Mouse (Mus musculus): ENCODE measurements around the gene Cdk19. TPM values are rescaled to one million over a fixed set of nuclear protein-coding genes. Genes with fewer than 3 reads are reported as not detected.

Cdk19 gene
- total and polyA plus RNA-seq, 3 experiments: 3.3 to 4.7 (median 4.0) TPM

GRCm38 (mm10) chr10:40450171-40450570 is 110.8 kb downstream of the Cdk19 start:
- no peaks in the 10 kb centered on the region; the same call in 1 of the 2 replicates for H3K79me2 ChIP-seq (replicated peaks; ENCODE audit: control insufficient read depth, extremely low read depth, insufficient read depth, poor library complexity, severe bottlenecking)
- no peaks in the 10 kb centered on the region for H3K27me3 ChIP-seq (replicated peaks)
- DNase-seq (ENCODE audit: extremely low read depth): no peak
- no peak overlapping the region for H3K4me3 ChIP-seq (replicated peaks in 1 of 3; ENCODE audit: low read depth in 2 of 3, low read length in 2 of 3, poor library complexity in 1 of 3)
- H3K27ac ChIP-seq (ENCODE audit: insufficient read depth, low read depth): no peak overlapping the region
- TF ChIP-seq MAFK (IDR thresholded peaks at IDR 0.05; ENCODE audit: insufficient replicate concordance, low read length) (no peak), E2F4 (IDR thresholded peaks at IDR 0.05; ENCODE audit: insufficient replicate concordance, low read depth, low read length) (no peak), IRF4 (IDR thresholded peaks at IDR 0.05; ENCODE audit: low read depth, low read length) (no peak), ETS1 (conservative IDR thresholded peaks at IDR 0.05; ENCODE audit: low read depth, low read length) (no peak), POLR2A (IDR thresholded peaks at IDR 0.05; ENCODE audit: low read depth, low read length) (no peak), JUND (conservative IDR thresholded peaks at IDR 0.05; ENCODE audit: low read depth, low read length) (no peak)
- in situ Hi-C loops (cut with MboI; ENCODE audit: low pct_ligation_motif_present, low pct_unique_long_range_greater_than_20kb, low sequenced_read_pairs): no loop called here
- no peak overlapping the region for H3K4me2 ChIP-seq (ENCODE audit: insufficient read depth, low read depth, poor library complexity, severe bottlenecking)
- H3K4me1 ChIP-seq (ENCODE audit: control insufficient read depth in 1 of 2, insufficient read depth in 2 of 2): peaks cover 0 to 15% of the 10 kb centered on the region in 2 experiments; a peak in 2 of 4 replicates
- no peak overlapping the region for H3K9ac ChIP-seq (ENCODE audit: insufficient read depth, low read depth)
- H3K9me3 ChIP-seq (replicated peaks; ENCODE audit: low read length): no peaks in the 10 kb centered on the region
- dilution Hi-C loops (cut with MboI; ENCODE audit: extremely low pct_ligation_motif_present, extremely low pct_unique_long_range_greater_than_20kb, low sequenced_read_pairs): no loop called here
- H3K36me3 ChIP-seq (replicated peaks in 1 of 2; ENCODE audit: control insufficient read depth in 1 of 2, insufficient read depth in 1 of 2, low read length in 1 of 2): peaks cover 3 to 5% of the 10 kb centered on the region in 2 experiments

GRCm38 (mm10) chr10:40457116-40457515 is 117.8 kb downstream of the Cdk19 start:
- H3K79me2 ChIP-seq (replicated peaks; ENCODE audit: control insufficient read depth, extremely low read depth, insufficient read depth, poor library complexity, severe bottlenecking): no peaks in the 10 kb centered on the region
- in situ Hi-C loops (cut with MboI; ENCODE audit: low pct_ligation_motif_present, low pct_unique_long_range_greater_than_20kb, low sequenced_read_pairs): no loop called here
- no peak overlapping the region for H3K9ac ChIP-seq (ENCODE audit: insufficient read depth, low read depth)
- dilution Hi-C loops (cut with MboI; ENCODE audit: extremely low pct_ligation_motif_present, extremely low pct_unique_long_range_greater_than_20kb, low sequenced_read_pairs): no loop called here
- no peak overlapping the region for H3K4me3 ChIP-seq (replicated peaks in 1 of 3; ENCODE audit: low read depth in 2 of 3, low read length in 2 of 3, poor library complexity in 1 of 3)
- H3K27ac ChIP-seq (ENCODE audit: insufficient read depth, low read depth): no peak overlapping the region
- no peak for DNase-seq (ENCODE audit: extremely low read depth)
- H3K9me3 ChIP-seq (replicated peaks; ENCODE audit: low read length): no peaks in the 10 kb centered on the region
- peaks cover 3 to 5% of the 10 kb centered on the region in 2 experiments for H3K36me3 ChIP-seq (replicated peaks in 1 of 2; ENCODE audit: control insufficient read depth in 1 of 2, insufficient read depth in 1 of 2, low read length in 1 of 2)
- H3K4me1 ChIP-seq (ENCODE audit: control insufficient read depth in 1 of 2, insufficient read depth in 2 of 2): peaks cover 0 to 5% of the 10 kb centered on the region in 2 experiments; a peak in 2 of 4 replicates
- no peaks in the 10 kb centered on the region for H3K27me3 ChIP-seq (replicated peaks)
- no peak overlapping the region for H3K4me2 ChIP-seq (ENCODE audit: insufficient read depth, low read depth, poor library complexity, severe bottlenecking)
- TF ChIP-seq MAX (IDR thresholded peaks at IDR 0.05; ENCODE audit: low read length) (no peak), ZNF384 (IDR thresholded peaks at IDR 0.05; ENCODE audit: low read depth, low read length) (no peak), ZC3H11A (IDR thresholded peaks at IDR 0.05; ENCODE audit: low read depth, low read length) (no peak), TBP (conservative IDR thresholded peaks at IDR 0.05; ENCODE audit: low read depth, low read length) (no peak), CHD1 (IDR thresholded peaks at IDR 0.05; ENCODE audit: low read depth, low read length) (no peak), ZMIZ1 (IDR thresholded peaks at IDR 0.05; ENCODE audit: low read depth, low read length) (no peak), USF2 (conservative IDR thresholded peaks at IDR 0.05; ENCODE audit: low read depth, low read length) (no peak), E2F4 (IDR thresholded peaks at IDR 0.05; ENCODE audit: insufficient replicate concordance, low read depth, low read length) (no peak), MEF2A (IDR thresholded peaks at IDR 0.05; ENCODE audit: borderline replicate concordance, low read depth, low read length) (no peak), NRF1 (IDR thresholded peaks at IDR 0.05; ENCODE audit: low read depth, low read length) (no peak), SMC3 (IDR thresholded peaks at IDR 0.05; ENCODE audit: low read depth, low read length) (no peak), ZKSCAN1 (IDR thresholded peaks at IDR 0.05; ENCODE audit: borderline replicate concordance, low read depth, low read length) (no peak), MAZ (IDR thresholded peaks at IDR 0.05; ENCODE audit: low read depth, low read length) (no peak), UBTF (IDR thresholded peaks at IDR 0.05; ENCODE audit: low read depth, low read length) (no peak), MYC (IDR thresholded peaks at IDR 0.05; ENCODE audit: low read depth, low read length) (no peak)

Data from CH12.LX (cell line).